Mouse (Mus musculus) mouse trophoblast stem cell (cell line): ENCODE measurements at regions not wholly inside any gene's neighbourhood (a gene's known extent, or its start where the extent isn't known, plus 50 kb on each side); places are given as distances from the start of the nearest gene placed in this dataset.

ENCODE experiments used
- in situ Hi-C, 2 experiments: fragments of 300-500 bp; cut with MseI, MboI; formaldehyde crosslinking; loops; 2 replicates in 1 of 2; 3 replicates in 1 of 2; pipeline ENCODE4 v1.15.1; 2025

DNA sequence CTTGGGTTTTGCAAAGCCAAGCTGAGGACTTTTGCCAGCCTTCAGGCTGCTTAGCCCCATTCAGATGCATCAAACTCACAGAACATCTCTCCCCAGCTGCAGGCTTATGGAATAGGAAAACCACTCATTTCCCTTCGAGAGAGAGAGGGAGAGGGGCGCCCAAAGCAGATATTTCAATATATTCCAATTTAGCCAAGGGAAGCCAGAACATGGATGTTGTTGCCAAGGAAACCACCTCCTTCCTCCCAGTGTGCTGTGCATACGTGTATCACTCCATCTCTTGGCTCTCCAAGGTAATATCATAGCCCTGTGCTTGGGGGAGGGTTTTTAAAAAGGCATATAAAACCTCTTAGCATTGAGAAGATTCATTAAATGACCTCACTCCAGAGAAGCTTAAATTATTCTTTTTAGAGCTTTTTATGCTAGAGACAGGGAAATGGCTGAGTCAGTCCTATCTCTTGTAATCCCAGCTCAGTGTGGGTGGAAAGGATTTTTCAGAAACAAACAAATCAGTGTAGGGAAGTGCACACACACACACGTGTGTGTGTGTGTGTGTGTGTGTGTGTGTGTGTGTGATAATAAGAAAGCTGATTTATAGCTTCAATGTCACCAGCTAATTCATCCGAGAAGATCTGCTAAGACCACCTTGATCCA lies 245.1 kb downstream of the Rps24 start:
- in situ Hi-C loops, result no loop called here

- in situ Hi-C loops, result no loop called here
These were observed 246.4 kb downstream of the Rps24 start for GRCm38 (mm10) chr14:24733326-24733725.

- in situ Hi-C loops, result no loop called here
These were observed 251.9 kb downstream of the Rps24 start for GRCm38 (mm10) chr14:24738869-24739268.

GRCm38 (mm10) chr14:24744451-24744850 lies 257.5 kb downstream of the Rps24 start:
- in situ Hi-C loops, result no loop called here

DNA sequence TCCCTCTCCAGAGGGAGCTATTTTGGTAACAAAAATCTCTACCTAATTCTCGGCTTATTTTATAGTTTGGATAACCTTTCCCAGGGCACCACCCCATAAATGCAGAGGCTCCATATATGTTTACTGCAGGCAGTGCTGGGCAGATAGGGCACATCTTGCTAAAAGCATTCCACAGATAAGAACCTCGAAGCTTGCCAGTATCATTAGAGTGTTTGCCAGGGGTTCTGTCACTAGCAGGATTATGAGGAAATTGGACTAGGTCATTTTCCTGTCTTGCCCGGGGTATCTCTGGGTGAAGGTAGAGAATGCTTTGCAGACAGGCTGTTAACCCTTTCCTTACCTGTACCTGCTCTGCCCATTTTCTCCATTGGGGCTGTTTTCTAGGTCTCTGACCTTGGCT lies 258.8 kb downstream of the Rps24 start:
- in situ Hi-C loops, result no loop called here

DNA sequence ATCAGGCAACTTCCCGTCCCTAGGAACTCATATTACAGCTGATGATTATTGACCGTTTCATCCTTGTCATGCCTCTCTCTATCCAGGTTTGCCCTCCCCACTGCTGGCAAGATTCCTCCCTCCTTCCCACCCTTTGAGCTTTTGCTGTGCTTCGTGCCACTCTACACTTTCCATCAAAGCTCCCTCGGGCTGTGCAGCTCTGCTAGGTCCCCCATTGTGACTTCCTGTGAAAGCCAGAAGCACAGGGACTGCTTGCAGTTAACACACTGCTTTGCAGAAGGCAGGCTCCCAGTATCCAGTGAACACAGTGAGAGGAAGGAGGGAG lies 260.5 kb downstream of the Rps24 start:
- in situ Hi-C loops, result no loop called here

GRCm38 (mm10) chr14:24747796-24748496 lies 261.0 kb downstream of the Rps24 start:
- in situ Hi-C loops, result no loop called here

GRCm38 (mm10) chr14:24748497-24748862 lies 261.6 kb downstream of the Rps24 start:
- in situ Hi-C loops, result no loop called here

DNA sequence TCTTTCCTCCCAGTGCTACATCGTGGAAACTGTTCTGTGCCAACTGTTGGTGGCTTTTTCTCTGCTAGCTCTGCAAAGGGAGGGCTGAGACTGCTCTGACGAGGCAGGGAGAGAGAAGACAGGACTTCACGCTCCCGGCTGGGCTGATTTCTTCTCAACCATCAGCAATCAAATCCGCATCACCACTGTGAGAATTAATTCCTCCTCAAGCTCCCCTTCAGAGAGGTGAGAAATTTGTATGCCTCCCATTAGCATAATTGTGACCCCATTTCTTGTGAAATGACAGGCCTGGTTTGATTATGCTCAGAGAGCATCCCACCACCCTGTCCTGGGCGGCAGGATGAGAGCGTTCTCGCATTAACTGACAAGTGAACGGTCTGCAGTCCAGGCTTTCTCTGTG lies 262.4 kb downstream of the Rps24 start:
- in situ Hi-C loops, result no loop called here

GRCm38 (mm10) chr14:24751227-24751626 lies 264.3 kb downstream of the Rps24 start:
- in situ Hi-C loops, result no loop called here

- in situ Hi-C loops, result no loop called here
These were observed 267.8 kb downstream of the Rps24 start for GRCm38 (mm10) chr14:24754753-24755152.

DNA sequence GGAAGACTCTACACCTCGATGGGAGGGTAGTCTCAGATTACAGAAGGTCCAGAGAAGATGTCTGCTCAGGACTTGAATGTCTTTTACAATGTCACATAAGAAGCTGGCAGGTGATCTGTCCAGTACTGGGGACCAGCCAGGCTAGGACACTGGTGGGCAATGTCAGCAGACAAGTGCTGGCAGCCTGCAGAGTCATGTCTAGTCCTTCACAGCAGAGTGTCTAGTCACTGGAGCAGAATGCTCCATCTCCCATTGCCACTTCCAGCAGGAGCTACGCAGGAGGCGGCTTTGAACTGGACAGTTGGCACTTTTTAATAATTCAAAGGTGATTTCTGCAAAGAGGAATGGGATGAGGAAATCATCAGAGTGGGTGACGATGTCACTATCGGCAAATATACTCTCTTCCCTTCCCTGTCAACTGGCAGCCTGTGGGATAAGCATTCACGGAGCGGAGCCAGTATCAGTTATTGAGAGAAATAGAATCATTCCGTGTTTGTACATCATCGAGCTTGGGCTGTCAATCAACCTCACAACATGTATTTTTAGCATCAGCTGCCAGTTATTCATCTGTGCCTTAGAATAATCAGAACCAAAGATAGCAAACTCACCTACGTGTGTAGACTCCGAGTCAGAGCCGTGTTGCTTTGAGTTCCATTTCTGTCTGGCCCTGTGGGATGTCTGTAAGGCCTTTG lies 268.6 kb downstream of the Rps24 start:
- in situ Hi-C loops, result no loop called here

- in situ Hi-C loops, result no loop called here
These were observed 270.4 kb downstream of the Rps24 start for GRCm38 (mm10) chr14:24757302-24757701.

DNA sequence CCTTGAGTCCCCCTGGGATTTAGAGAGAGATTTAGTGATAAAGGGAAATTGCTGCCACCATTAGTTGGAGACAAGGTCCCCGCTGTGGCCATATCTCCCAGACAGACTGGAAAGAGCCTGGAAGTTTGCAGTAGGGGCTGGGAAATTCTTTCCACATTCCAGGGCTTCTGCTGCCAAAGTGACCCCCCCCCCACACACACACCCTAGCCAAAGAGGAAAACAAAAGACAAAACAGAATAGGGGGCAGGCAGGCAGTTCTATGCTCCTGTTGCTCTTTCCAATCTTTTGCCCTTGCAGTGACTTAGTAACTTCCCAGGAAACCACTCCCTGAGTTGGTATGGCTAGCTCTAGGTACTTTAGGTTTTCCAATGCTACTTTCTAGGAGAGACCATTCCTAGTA lies 270.9 kb downstream of the Rps24 start:
- in situ Hi-C loops, result no loop called here

- in situ Hi-C loops, result no loop called here
These were observed 274.0 kb downstream of the Rps24 start for GRCm38 (mm10) chr14:24760926-24761325.

- in situ Hi-C loops, result no loop called here
These were observed 275.7 kb downstream of the Rps24 start for GRCm38 (mm10) chr14:24762468-24763274.

GRCm38 (mm10) chr14:24763275-24763812 lies 276.4 kb downstream of the Rps24 start:
- in situ Hi-C loops, result no loop called here

GRCm38 (mm10) chr14:24763845-24764244 lies 276.9 kb downstream of the Rps24 start:
- in situ Hi-C loops, result no loop called here

- in situ Hi-C loops, result no loop called here
These were observed 279.3 kb downstream of the Rps24 start for GRCm38 (mm10) chr14:24766260-24766659.

DNA sequence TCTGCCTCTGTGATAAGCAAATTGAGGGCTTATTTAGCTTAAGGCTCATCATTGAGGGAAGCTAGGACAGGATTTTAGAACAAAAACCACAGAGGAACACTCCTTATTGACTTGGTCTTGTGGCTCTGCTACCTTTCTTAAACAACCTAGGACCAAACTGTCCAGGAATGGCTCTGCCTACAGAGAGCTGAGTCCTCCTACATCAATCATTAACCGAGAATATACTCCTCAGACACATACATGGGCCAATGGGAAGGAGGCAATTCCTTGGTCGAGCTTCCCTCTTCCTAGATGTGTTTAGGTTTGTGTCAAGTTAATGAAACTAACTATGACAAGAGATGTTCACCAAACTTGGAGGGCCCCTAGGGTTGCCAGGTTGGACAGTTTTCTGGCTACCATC lies 279.8 kb downstream of the Rps24 start:
- in situ Hi-C loops, result no loop called here

- in situ Hi-C loops, result no loop called here
These were observed 280.4 kb downstream of the Rps24 start for GRCm38 (mm10) chr14:24767316-24767715.

- in situ Hi-C loops, result no loop called here
These were observed 281.0 kb downstream of the Rps24 start for GRCm38 (mm10) chr14:24767964-24768363.
